Mouse (Mus musculus): ENCODE measurements around the gene 1600015I10Rik.

DNA sequence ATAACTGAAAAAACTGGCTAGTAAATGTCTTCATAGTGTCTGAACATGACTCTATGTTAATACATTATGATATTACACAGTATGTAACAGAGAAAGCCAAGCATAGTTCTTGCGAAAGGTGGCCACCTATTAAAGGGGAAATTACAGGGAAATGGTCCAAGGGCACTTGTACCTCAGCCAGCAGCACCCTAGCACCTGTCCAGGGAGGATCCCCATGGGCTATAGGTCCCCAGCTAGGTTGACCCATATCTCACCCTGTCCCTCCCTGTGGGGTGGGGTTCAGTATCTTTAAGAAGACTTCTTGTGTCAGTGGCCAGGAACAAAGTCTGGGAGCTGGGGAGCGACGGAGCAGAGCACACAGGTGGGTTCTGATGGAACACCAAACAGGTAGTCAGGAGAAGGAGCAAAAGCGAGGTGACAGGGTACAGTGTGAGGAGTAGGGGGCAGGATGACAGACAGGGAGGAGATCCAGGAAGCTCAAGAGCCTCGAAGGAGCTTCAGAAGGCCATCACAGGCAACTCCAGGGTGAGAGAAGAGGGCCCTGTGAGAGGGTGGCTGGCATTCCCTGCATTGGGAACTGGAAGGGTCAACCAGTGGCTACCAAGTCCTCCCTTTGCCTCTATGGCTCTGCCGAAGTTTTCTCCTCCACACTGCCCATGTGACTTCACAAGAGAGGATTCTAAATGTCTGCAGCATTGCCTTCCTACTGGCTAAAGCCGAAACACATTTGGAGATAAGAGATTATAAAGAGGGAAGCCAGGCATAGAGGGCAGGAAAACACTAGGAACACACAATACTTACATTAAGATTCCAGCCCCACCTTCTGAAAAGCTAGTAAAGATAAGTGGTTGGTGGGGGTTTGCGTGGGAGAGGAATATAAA is 34.5 kb upstream of the 1600015I10Rik start:
- TF ChIP-seq CTCF (IDR thresholded peaks at IDR 0.05; ENCODE audit: low read depth) (no peak), EP300 (IDR thresholded peaks at IDR 0.05; ENCODE audit: low read depth) (no peak)

Data from liver, postnatal 0 days (tissue).